Mouse (Mus musculus): ENCODE measurements around the gene Stmn1. TPM values are rescaled to one million over a fixed set of nuclear protein-coding genes. Genes with fewer than 3 reads are reported as not detected.
A peak's percentile ranks its signal among the peaks of the same experiment; 100 is the strongest.
"Not testable (repeated sequence)": the region's sequence is repeated elsewhere in the genome, so short reads cannot be mapped to it uniquely, and the experiment has no call there.

The Stmn1 gene
- polyA plus RNA-seq, 1 experiment from 2014 or later: 988 TPM

- H3K9me3 ChIP-seq: no peaks in the 10 kb centered on the region; the same call in 1 of the 2 replicates
- no peak overlapping the region for H3K27ac ChIP-seq (replicated peaks)
- 82% methylated on average over 5 of the region's 5 CpGs for WGBS
- H3K4me3 ChIP-seq: no peak overlapping the region
- ATAC-seq (ENCODE audit: extremely low read depth, insufficient number of reproducible peaks, low FRiP score, low TSS enrichment): no peak
- H3K9ac ChIP-seq: no peak overlapping the region
- 0 out of 2 replicates have a peak, but pooled peaks cover 3% of the 10 kb centered on the region for H3K4me1 ChIP-seq
- 0 out of 2 replicates have a peak, but pooled peaks cover 3% of the 10 kb centered on the region for H3K27me3 ChIP-seq (replicated peaks)
- no peak overlapping the region for H3K4me2 ChIP-seq
- H3K36me3 ChIP-seq: no peaks in the 10 kb centered on the region
These were observed 20.1 kb downstream of the Stmn1 start for GRCm38 (mm10) chr4:134488211-134488610.

- ATAC-seq (ENCODE audit: extremely low read depth, insufficient number of reproducible peaks, low FRiP score, low TSS enrichment): no peak
- 66% methylated on average over 11 of the region's 11 CpGs for WGBS
- Histone ChIP-seq H3K9ac (no peak overlapping the region), H3K4me2 (no peak overlapping the region), H3K27me3 (replicated peaks) (no peaks in the 10 kb centered on the region), H3K27ac (replicated peaks) (no peak overlapping the region), H3K36me3 (no peaks in the 10 kb centered on the region), H3K4me1 (peaks cover 10% of the 10 kb centered on the region), H3K4me3 (no peak overlapping the region), H3K9me3 (no peaks in the 10 kb centered on the region; the same call in 1 of the 2 replicates)
These were observed 22.0 kb downstream of the Stmn1 start for GRCm38 (mm10) chr4:134489986-134490665.

GRCm38 (mm10) chr4:134491716-134492115 is 23.6 kb downstream of the Stmn1 start:
- Histone ChIP-seq H3K9ac (no peak overlapping the region), H3K27ac (replicated peaks) (no peak overlapping the region), H3K36me3 (no peaks in the 10 kb centered on the region), H3K9me3 (no peaks in the 10 kb centered on the region; the same call in 1 of the 2 replicates), H3K4me2 (no peak overlapping the region), H3K27me3 (replicated peaks) (no peaks in the 10 kb centered on the region), H3K4me1 (peaks cover 26% of the 10 kb centered on the region), H3K4me3 (no peak overlapping the region)
- 61% methylated on average over 6 of the region's 6 CpGs for WGBS
- no peak for ATAC-seq (ENCODE audit: extremely low read depth, insufficient number of reproducible peaks, low FRiP score, low TSS enrichment)

GRCm38 (mm10) chr4:134494161-134494560 is 26.0 kb downstream of the Stmn1 start:
- H3K9ac ChIP-seq; H3K27me3 ChIP-seq (replicated peaks); H3K4me2 ChIP-seq; H3K27ac ChIP-seq (replicated peaks); H3K9me3 ChIP-seq; H3K4me3 ChIP-seq; ATAC-seq (ENCODE audit: extremely low read depth, insufficient number of reproducible peaks, low FRiP score, low TSS enrichment); H3K36me3 ChIP-seq: not testable (repeated sequence)
- H3K4me1 ChIP-seq: peaks cover 48% of the 10 kb centered on the region
- 84% methylated on average over 6 of the region's 6 CpGs for WGBS

GRCm38 (mm10) chr4:134494780-134495545 is 26.8 kb downstream of the Stmn1 start:
- Histone ChIP-seq H3K9ac (peak overlapping the region; percentile 44; the same call in 1 of the 2 replicates), H3K4me3 (no peak overlapping the region), H3K9me3 (no peaks in the 10 kb centered on the region; the same call in 1 of the 2 replicates), H3K4me1 (peaks cover 48% of the 10 kb centered on the region), H3K4me2 (peak overlapping the region; percentile 8; the same call in 1 of the 2 replicates), H3K36me3 (no peaks in the 10 kb centered on the region), H3K27ac (replicated peaks) (peak overlapping the region; percentile 93), H3K27me3 (replicated peaks) (no peaks in the 10 kb centered on the region)
- no peak for ATAC-seq (ENCODE audit: extremely low read depth, insufficient number of reproducible peaks, low FRiP score, low TSS enrichment)
- WGBS: 51% methylated on average over 16 of the region's 16 CpGs

- Histone ChIP-seq H3K9me3 (no peaks in the 10 kb centered on the region; the same call in 1 of the 2 replicates), H3K4me1 (peaks cover 48% of the 10 kb centered on the region), H3K4me3 (no peak overlapping the region), H3K4me2 (peak overlapping the region; percentile 97; the same call in 1 of the 2 replicates), H3K27ac (replicated peaks) (peak overlapping the region; percentile 93; the same call in 1 of the 2 replicates), H3K36me3 (no peaks in the 10 kb centered on the region), H3K9ac (peak overlapping the region; percentile 44; the same call in 1 of the 2 replicates), H3K27me3 (replicated peaks) (no peaks in the 10 kb centered on the region)
- 61% methylated on average over 5 of the region's 5 CpGs for WGBS
- no peak for ATAC-seq (ENCODE audit: extremely low read depth, insufficient number of reproducible peaks, low FRiP score, low TSS enrichment)
These were observed 27.4 kb downstream of the Stmn1 start for GRCm38 (mm10) chr4:134495546-134495923.

- WGBS: 2% methylated on average over 35 of the region's 35 CpGs
- Histone ChIP-seq H3K4me3 (peak within 1 kb of the TSS; percentile 68), H3K27me3 (replicated peaks) (no peaks in the 10 kb centered on the region), H3K27ac (replicated peaks) (peak within 1 kb of the TSS; percentile 93), H3K9me3 (no peaks in the 10 kb centered on the region), H3K36me3 (no peaks in the 10 kb centered on the region), H3K4me1 (peaks cover 48% of the 10 kb centered on the region), H3K4me2 (peak within 1 kb of the TSS; percentile 97), H3K9ac (peak within 1 kb of the TSS; percentile 84)
- peak; percentile 56 for ATAC-seq (ENCODE audit: extremely low read depth, insufficient number of reproducible peaks, low FRiP score, low TSS enrichment)
These were observed 28.6 kb downstream of the Stmn1 start, which contains the start of gene Paqr7 for GRCm38 (mm10) chr4:134496595-134497210. Gene Paqr7 (plus strand): TSS chr4:134496697.

GRCm38 (mm10) chr4:134497223-134497622 is 29.1 kb downstream of the Stmn1 start:
- Histone ChIP-seq H3K9ac (peak overlapping the region; percentile 84), H3K36me3 (no peaks in the 10 kb centered on the region), H3K27me3 (replicated peaks) (no peaks in the 10 kb centered on the region), H3K27ac (replicated peaks) (peak overlapping the region; percentile 93), H3K4me1 (peaks cover 48% of the 10 kb centered on the region), H3K4me3 (peak overlapping the region; percentile 68), H3K9me3 (no peaks in the 10 kb centered on the region), H3K4me2 (peak overlapping the region; percentile 97)
- no peak; the same call in 1 of the 2 replicates for ATAC-seq (ENCODE audit: extremely low read depth, insufficient number of reproducible peaks, low FRiP score, low TSS enrichment)
- WGBS: 8% methylated on average over 6 of the region's 6 CpGs

GRCm38 (mm10) chr4:134497986-134498731 is 30.0 kb downstream of the Stmn1 start:
- H3K9me3 ChIP-seq: no peaks in the 10 kb centered on the region
- peaks cover 48% of the 10 kb centered on the region for H3K4me1 ChIP-seq
- H3K4me2 ChIP-seq: peak overlapping the region; percentile 97
- ATAC-seq (ENCODE audit: extremely low read depth, insufficient number of reproducible peaks, low FRiP score, low TSS enrichment): no peak
- peak overlapping the region; percentile 68; the same call in 1 of the 2 replicates for H3K4me3 ChIP-seq
- no peaks in the 10 kb centered on the region for H3K27me3 ChIP-seq (replicated peaks)
- H3K9ac ChIP-seq: peak overlapping the region; percentile 84
- H3K36me3 ChIP-seq: no peaks in the 10 kb centered on the region
- H3K27ac ChIP-seq (replicated peaks): peak overlapping the region; percentile 45; the same call in 1 of the 2 replicates
- 57% methylated on average over 12 of the region's 12 CpGs for WGBS

- ATAC-seq (ENCODE audit: extremely low read depth, insufficient number of reproducible peaks, low FRiP score, low TSS enrichment); H3K36me3 ChIP-seq; H3K27ac ChIP-seq (replicated peaks); H3K4me3 ChIP-seq; H3K27me3 ChIP-seq (replicated peaks); H3K4me2 ChIP-seq; H3K9me3 ChIP-seq: not testable (repeated sequence)
- H3K9ac ChIP-seq: 0 out of 2 replicates have a peak overlapping the region, but pooled peaks have one; percentile 0
- H3K4me1 ChIP-seq: peaks cover 48% of the 10 kb centered on the region
- WGBS: 63% methylated on average over 6 of the region's 6 CpGs
These were observed 30.9 kb downstream of the Stmn1 start for GRCm38 (mm10) chr4:134498983-134499382.
